Mouse (Mus musculus) ovary, adult 18-20 months (tissue): ENCODE measurements around the gene Kpna1.
"Not testable (repeated sequence)": the region's sequence is repeated elsewhere in the genome, so short reads cannot be mapped to it uniquely, and the experiment has no call there.

Experiments
- DNase-seq: peaks from one replicate; pipeline ENCODE4 v3.0.0; 2022; ENCODE audit warnings: low spot score, mixed read lengths

Gene Kpna1

DNA sequence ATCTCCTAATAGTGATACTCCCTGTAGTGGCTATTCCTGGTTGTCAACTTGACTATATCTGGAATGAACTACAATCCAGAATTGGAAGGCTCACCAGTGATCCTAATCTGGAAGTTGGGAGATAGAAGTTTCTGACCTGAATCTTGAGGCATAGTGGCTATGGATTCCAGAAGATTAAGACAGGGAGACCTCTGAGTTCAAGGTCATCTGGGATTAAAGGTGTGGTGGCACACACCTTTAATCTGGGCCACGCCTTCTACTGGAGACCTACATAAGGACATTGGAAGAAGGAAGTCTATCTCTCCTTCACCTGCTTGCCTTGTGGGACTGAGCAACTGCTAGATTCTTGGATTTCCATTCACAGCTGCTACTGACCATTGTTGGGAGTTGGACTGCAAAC is at the start of gene Kpna1:
TSS of gene Kpna1 (plus strand) at position 301 of the 400 bp plus-strand sequence.
- DNase-seq: not testable (repeated sequence)

DNA sequence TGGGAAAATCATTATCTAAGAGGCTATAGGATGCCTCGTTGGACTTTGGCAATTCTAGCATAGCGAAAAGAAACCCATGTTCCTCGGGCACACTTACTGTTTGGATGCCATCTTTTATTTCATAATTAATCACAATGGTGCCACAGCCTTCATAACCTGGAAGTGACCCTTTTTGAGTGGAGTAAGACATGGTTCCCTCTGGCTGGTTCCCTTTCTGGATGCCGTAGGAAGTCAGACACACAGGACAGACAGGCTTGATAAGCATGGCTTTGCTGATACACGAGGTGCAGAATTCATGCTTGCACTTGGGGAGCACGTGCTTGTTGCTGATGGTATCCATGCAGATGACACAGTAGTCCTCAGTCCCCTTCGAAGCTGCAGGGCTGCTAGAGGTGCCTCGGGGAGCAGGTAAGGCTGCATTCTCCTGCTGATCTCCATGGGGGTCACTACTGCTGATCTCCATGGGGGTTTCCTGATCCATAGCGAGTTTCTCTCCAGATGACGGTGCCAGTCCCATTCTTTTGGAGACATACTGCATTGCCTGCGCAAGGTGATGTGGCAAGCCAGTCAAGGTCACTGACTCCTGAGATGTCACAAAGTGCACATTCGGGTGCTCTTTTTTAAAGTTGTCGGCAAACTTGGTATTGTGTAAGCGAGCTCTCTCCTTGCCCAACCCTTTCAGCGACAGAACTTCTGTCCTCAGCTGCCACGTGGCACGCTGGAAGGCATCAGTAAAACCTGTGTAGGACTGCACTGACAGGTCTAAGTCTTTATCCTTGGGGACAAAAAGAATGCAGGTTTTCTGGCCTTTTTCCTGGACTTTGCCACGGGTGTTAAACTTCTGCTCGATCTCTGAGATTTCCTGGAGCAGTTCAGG is 46.1 kb upstream of the Kpna1 start:
- DNase-seq: no peak

DNA sequence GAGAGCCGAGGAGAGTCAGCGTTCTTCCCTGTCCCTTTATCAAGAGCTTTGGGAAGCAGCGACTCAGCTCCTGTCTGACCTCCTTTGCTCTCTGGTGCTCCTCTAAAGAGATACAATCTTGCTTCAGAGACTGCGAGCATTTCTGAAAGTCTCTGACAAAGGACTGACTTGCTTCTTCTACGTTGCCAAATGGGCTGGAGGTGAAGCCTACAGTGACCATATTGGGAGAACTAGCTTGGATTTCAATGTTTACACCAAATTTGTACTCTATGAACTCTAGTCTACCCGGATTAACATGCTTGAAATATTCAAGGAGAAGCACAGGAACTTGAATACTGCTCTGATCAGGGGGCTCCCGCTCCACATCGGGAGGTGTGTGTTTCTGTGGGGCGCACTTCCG is 45.4 kb upstream of the Kpna1 start:
- DNase-seq: no peak

DNA sequence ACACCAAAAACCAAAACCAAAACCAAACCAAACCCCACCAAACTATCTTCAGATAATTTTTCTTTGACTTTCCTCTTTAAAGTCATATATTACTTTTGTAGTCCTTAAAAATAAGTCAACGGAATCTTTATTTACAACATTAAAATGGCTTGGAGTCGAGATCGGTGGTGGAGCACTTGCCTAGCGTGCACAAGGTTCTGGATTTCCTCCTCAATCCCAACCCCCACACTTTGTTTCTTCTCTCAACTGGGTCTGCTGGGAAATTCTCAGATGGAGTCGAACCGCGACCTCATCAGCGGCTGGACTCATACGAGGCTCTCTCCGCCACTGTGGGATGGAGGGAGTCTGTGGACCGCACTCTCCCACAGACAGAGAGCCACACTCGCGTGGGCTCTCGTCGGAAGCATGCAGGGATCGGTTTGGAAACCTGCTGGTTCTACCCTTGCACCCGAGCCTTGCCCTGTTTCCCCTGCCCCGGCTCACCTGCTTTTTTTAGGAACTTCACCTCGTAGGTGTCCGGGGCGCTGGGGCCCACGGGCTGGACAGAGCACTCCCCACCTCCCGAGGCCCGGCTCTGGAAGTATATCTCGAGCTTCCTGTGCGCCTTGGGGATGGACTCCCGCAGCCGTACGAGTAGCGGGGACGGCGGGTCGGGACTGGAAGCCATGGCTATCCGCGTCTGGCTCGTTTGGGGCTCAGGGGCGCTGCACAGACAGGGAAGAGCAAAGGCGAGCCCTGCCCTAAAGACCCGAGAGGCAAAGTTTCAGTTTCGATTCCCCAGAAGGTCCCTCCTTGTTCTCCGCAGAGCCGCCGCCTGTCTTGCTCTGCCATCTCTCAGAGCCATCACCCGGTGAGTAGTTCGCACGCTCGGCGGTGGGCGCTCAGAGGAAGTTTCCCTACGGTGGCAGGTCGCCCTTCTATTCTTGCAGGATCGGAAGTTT is 40.1 kb upstream of the Kpna1 start, which contains the start of the genes Parp9 and Dtx3l:
TSS of gene Parp9 (plus strand) at position 260 of the 941 bp plus-strand sequence.
TSS of gene Dtx3l (minus strand) at position 941 of the 941 bp plus-strand sequence.
- peak; percentile 40 for DNase-seq

DNA sequence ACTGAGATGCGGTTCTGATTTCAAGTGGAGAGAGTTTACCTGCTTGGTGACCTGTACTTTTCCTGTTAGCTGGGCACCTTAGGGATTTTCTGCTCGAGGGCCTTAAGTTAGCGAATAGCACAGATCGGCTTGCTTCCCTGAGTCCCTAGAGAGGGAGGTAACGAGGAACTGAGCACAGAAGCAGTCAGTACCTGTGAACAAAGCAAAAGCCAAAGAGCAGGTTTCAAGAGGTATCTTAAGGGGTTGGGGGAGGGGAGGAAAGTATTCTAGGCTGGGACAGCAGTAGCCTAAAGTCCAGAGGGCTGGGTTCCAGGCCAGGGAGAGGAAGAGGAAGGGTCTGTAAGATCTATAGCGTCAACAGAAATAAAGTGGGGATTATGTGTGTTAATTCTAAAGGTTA is 39.3 kb upstream of the Kpna1 start:
- DNase-seq: no peak

DNA sequence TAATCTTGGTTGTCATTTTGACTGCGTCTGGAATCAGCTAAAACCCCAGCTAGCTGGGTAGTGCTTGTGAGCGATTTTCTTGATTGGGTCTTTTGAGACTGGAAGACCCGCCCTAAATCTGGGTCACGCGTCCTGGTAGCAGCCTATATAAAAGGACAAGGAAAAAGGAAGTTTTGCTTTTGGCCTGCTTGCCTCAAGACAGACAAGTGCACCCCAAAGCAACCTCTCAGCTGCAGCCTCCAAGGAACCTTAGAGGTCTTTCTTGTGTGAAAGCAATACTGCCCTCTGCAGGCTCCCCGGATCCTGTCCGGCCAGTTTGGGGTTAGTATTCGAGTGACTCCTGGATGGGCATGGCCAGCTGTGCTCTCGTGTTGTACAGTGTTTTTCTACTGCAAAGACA is 38.9 kb upstream of the Kpna1 start:
- peak; percentile 70 for DNase-seq

DNA sequence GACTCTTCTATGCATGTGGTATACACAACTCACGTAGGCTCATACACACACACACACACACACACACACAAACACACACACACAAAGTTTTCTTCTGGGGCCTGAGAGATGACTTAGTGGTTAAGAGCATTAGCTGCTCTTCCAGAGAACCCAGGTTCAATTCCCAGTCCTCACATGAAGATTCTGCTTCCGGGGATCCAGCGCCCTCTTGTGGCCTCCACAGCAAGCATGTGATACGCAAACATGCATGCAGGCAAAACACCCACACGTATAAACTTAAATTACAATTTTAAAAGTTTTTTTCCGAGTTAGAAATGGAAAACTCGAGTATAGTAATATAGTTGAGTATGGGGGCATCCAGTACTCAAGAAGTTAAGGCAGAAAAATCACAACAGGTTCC is 37.2 kb upstream of the Kpna1 start:
- no peak for DNase-seq

DNA sequence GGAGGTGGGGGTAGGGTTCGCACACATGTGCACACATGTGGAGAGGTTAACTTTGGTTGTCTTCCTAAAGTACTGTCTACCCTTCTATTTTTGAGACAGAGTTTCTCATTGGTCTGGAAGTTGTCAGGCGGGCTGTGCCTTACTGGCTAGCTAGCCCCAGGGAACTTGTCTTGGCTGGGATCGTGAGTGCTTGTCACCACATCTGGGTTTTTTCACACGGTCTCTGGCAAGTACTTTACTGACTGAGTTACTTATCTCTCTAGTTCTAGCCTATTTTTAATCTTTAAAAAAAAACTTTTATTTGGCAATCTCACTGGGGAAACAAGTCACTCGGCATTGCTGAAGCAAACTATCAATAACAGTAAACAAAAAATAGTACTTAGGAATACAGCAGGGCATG is 29.3 kb upstream of the Kpna1 start:
- DNase-seq: no peak

DNA sequence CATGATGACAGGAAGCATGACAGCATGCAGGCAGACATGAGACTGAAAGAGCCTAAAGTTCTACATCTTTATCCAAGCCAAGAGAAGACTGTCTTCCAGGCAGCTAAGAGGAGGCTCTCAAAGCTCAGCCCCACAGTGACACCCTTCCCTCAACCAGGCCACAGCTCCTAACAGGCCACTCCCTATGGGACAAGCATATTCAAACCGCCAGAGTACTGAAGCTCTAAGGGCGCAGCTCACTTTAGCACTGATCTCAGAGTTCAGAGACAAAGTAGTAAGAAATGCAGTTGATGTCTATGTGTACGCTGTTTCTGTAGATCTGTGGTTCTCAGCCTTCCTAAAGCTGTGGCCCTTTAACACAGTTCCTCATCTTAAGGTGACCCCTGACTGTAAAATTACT is 27.3 kb upstream of the Kpna1 start:
- DNase-seq: no peak

DNA sequence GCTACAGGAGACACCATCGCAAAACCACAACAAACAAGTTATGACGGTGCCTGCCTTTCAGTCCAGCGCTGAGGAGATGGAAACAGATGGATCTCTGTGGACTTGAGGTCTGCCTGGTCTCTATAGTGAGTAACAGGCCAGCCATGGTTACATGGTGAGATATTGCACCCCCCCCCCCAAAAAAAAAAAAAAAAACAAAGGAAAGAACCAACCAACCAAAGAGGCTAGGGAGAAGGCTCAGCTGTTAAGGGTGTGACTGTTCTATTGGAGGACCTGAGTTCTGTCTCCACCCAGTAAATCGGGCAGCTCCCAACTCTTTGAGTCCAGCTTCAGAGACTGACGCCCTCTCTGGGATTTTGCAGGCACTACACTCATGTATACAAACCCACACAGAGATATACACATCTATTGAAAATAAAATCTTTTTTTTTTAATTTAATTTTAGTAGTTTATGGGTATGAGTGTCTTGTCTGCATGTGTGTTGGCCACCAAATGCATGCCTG is 25.9 kb upstream of the Kpna1 start:
- no peak for DNase-seq

DNA sequence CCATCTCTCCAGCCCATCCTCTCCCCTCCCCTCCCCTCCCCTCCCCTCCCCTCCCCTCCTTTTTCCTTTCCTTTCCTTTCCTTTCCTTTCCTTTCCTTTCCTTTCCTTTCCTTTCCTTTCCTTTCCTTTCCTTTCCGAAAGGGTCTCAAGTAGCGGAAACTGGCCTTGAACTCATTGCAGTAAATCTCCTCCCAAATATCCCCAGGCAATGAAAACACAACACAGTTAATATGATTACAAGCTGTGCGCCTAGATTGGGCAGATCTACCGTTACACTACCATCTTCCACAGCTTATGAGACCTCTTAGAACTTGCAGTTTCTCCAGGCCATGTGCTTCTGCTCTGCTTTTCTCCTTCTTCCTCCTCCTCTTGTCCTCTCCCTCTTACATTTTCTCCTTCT is 12.6 kb upstream of the Kpna1 start:
- not testable (repeated sequence) for DNase-seq

DNA sequence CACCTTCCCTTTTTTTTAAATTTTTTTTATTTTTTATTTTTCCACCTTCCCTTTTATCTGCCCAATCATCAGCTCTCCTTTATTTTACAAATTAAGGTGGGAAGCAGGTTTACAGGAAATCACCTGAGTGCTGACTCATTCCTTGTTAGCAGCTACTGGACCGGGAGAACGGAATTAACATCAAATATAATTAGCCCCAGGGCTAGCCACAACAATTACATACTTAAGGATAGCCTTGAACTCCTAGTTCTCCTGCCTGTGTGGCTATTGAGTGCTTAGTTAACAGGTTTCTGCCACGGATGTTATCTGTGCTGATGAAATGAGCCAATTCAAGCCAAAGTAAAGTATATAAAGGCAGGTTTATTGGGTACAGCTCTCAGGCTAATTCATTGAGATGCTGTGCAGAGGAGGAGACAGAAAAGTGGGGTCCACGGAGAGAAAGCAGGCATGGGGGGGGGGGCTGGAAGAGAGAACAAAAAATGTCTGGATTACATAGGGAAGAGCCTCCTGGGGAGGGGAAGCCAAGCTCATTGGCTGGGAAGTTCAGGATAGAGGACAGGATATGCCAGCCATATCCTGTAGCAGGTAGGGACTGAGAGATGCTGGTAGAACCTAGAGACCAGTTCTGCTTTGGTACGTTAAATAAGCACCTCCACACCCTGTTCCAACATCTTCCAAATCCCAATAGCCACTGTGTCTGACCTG is 12.0 kb upstream of the Kpna1 start:
- DNase-seq: no peak

DNA sequence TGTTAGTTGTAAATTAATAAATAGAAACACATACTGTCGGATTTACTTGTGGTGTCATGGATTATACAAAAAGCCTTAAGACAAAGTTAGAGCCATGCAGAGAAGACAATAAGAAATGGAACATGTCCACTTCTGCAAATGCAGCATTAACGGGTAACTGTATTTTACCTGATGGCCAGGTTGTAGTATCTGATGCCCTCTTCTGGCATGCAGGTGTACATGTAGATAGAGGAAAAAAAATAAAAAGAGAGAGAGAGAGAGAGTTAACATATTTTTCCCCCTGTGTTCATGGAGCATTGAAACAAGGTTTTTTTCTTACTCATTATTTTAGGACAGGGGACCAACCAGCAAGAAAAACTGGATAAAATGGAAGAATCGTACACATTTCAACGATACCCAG is 11.2 kb upstream of the Kpna1 start:
- DNase-seq: no peak

DNA sequence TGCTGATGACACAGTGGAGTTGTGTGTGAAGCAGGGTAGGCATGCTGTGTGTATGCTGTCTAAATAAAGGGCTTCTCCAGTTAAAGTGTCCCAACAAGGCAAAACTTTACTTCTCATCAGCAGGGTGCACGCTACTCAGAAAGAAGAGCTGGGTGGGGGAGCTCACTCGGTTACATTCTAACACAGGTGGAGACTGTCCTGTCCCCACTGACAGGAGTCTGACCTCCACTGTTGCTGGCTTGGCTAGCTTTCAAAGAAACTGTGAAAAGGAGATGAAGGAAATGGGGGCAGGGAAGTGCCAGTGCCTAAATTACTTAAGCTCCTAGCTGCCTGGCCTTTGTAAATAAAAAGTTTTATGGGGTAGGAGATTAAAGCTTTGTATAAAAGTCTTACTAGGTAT is 10.4 kb upstream of the Kpna1 start:
- no peak for DNase-seq

DNA sequence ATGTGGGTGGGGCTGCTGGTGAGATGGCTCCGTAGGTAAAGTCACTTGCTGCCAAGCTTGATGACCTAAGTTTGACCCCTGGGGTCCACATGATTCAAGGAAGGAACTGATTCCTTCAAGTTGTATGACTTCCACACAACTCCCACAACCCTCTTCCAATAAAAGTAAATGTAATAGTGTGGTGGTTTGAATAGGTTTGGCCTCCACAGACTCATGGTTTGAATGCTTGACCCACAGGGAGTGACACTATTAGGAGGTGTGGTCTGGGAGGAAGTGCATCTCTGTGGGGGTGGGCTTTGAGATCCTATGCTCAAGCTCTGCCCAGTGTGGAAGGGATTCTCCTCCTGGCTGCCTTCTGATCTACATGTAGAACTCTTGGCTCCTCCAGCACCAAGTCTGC is 4.5 kb upstream of the Kpna1 start:
- DNase-seq: no peak

DNA sequence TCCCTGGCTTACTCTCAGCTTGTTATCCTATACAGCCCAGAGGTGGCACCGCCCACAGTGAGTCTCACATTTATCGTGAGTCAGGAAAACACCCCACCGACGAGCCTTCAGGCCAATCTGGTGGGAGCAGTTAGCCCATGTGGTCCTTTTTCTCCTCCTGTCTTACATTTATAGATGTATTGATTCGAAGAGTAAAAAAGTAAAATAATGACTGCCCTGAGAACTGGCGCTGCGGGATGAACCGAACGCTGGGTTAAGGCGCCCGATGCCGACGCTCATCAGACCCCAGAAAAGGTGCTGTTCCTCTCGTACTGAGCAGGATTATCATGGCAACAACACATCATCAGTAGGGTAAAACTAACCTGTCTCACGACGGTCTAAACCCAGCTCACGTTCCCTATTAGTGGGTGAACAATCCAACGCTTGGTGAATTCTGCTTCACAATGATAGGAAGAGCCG is 2.8 kb downstream of the Kpna1 start:
- DNase-seq: peak; percentile 97

DNA sequence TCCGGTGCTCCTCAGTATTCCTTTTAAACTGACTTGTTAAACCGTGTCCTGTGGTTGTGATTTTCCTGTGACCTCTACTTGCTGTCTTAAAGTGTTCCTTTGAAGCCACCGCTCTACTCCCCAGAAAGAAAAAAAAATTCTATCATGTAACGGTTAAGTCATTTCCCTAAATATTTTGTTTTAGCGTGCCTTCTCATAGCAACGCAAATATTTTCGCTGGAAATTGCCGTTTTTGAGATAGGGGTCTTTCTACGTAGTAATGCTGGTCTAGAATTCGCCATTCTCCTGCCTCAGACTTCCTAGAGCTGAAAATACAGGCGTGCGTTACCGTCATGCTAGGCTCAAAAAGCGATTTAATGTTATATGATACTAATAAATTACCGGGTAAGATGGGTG is 4.0 kb downstream of the Kpna1 start:
- no peak for DNase-seq

DNA sequence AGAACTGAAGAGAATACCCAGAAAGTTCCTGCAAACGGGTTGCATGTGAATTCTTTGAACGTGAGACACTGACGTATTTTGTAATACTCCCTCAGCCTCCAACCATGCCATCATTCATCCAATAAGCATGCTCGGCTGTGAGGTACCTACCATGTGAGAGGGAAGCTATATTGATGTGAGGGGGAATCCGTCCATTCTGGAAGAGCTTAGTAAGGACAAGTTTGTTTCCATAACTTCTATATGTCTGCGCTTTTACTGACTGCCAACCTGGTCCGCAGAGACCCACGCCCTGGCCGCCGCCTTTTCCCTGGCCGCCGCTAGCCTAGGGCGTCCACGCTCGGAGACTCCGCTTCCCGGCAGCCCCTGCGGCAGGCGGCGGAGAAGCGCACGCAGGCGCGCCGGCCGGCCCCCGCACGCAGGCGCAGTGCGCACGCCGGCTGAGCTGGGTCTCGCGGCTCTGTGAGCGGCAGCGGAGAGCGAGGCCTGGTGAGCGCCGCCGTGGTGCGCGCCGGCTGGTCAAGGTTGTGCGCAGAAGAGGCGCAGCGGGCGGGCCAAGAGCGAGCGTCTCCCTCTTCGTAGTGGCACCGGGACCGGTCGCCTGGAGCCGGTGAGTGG is 4.5 kb downstream of the Kpna1 start:
- peak; percentile 87 for DNase-seq

DNA sequence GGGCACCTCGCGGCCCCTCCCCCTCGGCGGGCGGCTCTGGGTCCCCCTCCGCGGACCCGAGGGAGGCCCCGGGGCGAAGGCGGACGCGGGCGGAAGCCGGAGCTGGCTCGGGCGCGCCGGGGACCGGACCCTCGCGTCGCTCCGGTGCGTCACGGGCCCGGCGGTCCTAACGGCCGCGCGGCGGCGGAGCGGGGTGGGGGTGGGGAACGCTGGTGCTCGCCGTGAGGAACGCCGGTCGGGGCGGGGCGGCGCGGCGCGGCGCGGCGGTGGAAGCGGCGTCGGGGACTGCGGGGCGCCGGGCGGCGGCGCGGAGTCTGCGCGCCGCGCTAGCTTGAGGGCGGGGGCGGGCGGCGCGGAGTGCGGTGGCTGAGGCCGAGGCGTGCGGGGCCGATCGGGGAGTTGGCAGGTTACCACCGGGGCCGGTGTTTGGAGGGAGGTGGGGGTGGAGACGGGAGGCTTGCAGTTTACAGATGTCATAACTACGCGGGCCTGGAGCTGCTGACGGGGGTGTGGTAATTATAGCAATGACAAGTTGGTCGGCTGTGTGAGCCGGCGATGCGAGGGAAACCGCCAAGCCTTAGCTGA is 5.1 kb downstream of the Kpna1 start:
- DNase-seq: peak; percentile 23

DNA sequence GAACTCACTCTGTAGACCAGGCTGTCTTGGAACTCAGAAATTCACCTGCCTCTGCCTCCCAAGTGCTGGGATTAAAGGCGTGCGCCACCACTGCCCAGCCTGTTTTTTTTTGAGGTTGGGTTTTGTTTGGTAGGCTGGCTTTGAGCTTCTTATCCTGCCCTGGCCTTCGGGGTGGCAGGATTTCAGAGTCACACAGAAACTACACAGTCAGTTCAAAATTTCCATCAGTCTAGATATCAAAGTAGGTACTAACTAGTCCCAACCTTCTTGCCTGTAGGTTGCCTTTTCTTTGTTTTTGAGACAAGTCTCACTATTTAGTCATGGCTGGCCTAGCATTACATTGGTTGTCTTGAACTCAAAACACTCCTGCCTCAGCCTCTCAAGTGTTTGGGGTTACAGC is 5.9 kb downstream of the Kpna1 start:
- no peak for DNase-seq

DNA sequence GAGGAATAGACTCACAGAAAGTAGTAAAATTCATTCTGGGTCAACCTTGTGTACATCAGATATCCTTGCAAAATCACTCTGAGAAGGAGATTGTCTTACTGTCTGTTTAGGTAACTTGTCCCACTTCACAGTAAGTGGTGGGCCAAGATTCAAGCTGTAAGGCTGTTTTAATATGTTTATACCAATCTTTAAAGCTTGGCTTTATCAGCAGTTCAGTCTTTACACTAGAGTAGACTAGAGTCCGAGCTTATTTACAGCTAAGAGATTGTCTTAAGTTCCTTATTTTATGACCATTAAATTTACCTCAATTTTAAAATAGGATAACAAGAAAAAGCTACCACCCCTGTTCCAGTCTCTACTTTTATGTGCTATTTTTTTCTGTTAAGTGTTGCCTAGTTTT is 9.4 kb downstream of the Kpna1 start:
- DNase-seq: no peak
